Mouse (Mus musculus) CH12.LX (cell line): ENCODE data around the gene Sde2.

Source experiments
- POLR2A ChIP-seq: IDR thresholded peaks from 2 replicates; pipeline ENCODE4 v1.6.1; 2011; ENCODE audit warnings: low read depth, mild to moderate bottlenecking, improper control_type of control experiment, low read length
- ZNF384 ChIP-seq: IDR thresholded peaks from 2 replicates; pipeline ENCODE4 v1.6.1; 2012; ENCODE audit warnings: low read depth, low read length, improper control_type of control experiment, inconsistent platforms

GRCm38 (mm10) chr1:180889841-180890240, 38.9 kb downstream of the Sde2 start:
- TF ChIP-seq ZNF384 (no peak), POLR2A (no peak)
